Mouse (Mus musculus): ENCODE results near the gene Ndufaf7. TPM values are rescaled to one million over a fixed set of nuclear protein-coding genes. Genes with fewer than 3 reads are reported as not detected.

Gene Ndufaf7
- total and polyA plus RNA-seq, 2 experiments from 2014 or later: 31.8 to 60.7 TPM

DNA sequence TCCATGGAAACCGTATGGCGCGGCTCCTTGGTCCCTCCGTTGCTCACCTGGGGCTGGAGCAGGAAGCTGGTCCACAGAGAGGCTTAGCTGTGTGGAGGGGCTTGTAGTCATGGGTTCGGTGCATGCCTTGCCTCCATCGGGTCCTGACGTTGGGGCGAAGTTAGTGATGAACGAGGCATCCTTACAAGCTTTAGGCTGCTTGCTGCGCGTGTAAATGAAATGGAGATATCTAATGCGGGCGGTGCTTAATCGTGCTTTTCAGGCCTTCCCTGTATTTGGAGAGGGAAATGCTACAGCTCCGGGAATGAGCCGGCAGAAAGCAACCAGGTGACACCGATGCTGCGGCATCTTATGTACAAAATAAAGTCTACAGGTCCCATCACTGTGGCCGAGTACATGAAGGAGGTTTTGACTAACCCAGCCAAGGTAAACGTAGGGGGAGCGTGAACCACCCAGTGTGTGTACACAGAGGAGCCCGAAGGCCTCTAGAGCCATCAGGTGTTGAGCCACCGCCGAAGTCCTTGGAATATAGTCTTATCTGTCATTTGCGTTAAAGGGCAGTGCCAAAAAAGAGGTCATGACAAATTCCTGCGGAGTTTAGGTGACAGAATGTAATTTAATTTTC, 405 bp downstream of the Ndufaf7 start:
- TF ChIP-seq CTCF (IDR thresholded peaks at IDR 0.05; ENCODE audit: low read depth) (no peak), EP300 (IDR thresholded peaks at IDR 0.05; ENCODE audit: low read depth) (no peak)
- Histone ChIP-seq H3K36me3 (replicated peaks; ENCODE audit: control insufficient read depth, insufficient read depth, low read length) (peaks cover 36% of the 10 kb centered on the region), H3K27me3 (ENCODE audit: control insufficient read depth, insufficient read depth, low read length) (no peaks in the 10 kb centered on the region), H3K4me1 (ENCODE audit: control insufficient read depth, insufficient read depth) (peaks cover 13% of the 10 kb centered on the region), H3K4me3 (ENCODE audit: low read depth, low read length) (peak overlapping the region; percentile 92), H3K9me3 (replicated peaks; ENCODE audit: control insufficient read depth, low read length) (no peaks in the 10 kb centered on the region), H3K9ac (replicated peaks; ENCODE audit: low read depth, low read length) (peak overlapping the region; percentile 80), H3K4me2 (ENCODE audit: low read depth, low read length) (peak overlapping the region; percentile 91), H3K27ac (ENCODE audit: low read depth) (peak overlapping the region; percentile 28)
- DNase-seq (ENCODE audit: low spot score): no peak
- 6% methylated on average over 26 of the region's 26 CpGs for WGBS
- ATAC-seq (ENCODE audit: insufficient read depth, low read depth): peak; percentile 0; the same call in 1 of the 2 replicates

DNA sequence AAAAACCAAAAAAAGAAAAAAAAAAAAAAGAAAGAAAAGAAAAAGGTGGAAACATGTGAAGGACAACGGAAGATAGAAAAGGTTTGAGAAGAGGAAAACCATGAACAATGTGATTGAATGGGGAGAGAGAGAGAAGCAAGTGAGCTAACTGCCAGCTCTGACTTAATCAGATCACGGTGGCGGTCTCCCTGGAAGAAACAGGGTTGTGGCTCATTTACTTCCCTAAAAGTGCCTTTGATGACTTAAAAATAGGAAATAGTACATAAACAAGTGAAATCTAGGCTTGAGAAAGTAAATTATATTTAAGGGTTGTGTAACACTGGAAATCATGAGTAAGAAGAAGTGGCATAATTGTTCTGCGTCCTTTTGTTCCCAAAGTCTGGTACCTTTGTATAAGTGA, 2.0 kb downstream of the Ndufaf7 start:
- no peaks in the 10 kb centered on the region for H3K9me3 ChIP-seq (replicated peaks; ENCODE audit: control insufficient read depth, low read length)
- no peak overlapping the region for H3K9ac ChIP-seq (replicated peaks; ENCODE audit: low read depth, low read length)
- no peak for DNase-seq (ENCODE audit: low spot score)
- no peak overlapping the region for H3K27ac ChIP-seq (ENCODE audit: low read depth)
- no peaks in the 10 kb centered on the region for H3K27me3 ChIP-seq (ENCODE audit: control insufficient read depth, insufficient read depth, low read length)
- peaks cover 13% of the 10 kb centered on the region for H3K4me1 ChIP-seq (ENCODE audit: control insufficient read depth, insufficient read depth)
- peaks cover 34% of the 10 kb centered on the region for H3K36me3 ChIP-seq (replicated peaks; ENCODE audit: control insufficient read depth, insufficient read depth, low read length)
- WGBS: 91% methylated on average over 4 of the region's 4 CpGs
- H3K4me2 ChIP-seq (ENCODE audit: low read depth, low read length): no peak overlapping the region
- no peak for TF ChIP-seq EP300 (IDR thresholded peaks at IDR 0.05; ENCODE audit: low read depth)
- no peak for ATAC-seq (ENCODE audit: insufficient read depth, low read depth)
- H3K4me3 ChIP-seq (ENCODE audit: low read depth, low read length): no peak overlapping the region

DNA sequence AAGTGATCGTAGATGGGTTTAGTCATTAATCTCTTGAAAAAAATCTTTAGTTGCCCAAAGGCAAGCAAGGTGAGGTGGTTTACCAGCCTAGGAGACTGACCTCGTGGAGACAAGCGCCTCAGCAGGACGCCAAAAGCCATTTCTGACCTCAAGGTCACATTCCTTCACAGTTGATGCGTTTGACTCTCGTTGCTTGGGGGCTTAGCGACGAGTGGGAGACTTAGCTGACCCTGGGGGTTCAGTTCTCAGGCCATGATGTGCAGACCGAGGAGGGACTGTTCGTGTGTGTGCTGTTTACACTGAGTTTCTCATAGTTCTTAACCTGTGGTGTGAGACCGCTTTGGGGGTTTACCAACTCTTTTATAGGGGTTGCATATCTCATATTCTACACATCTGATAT, 5.6 kb downstream of the Ndufaf7 start:
- peaks cover 3% of the 10 kb centered on the region for H3K4me1 ChIP-seq (ENCODE audit: control insufficient read depth, insufficient read depth)
- no peak overlapping the region for H3K9ac ChIP-seq (replicated peaks; ENCODE audit: low read depth, low read length)
- no peak overlapping the region for H3K27ac ChIP-seq (ENCODE audit: low read depth)
- TF ChIP-seq CTCF (IDR thresholded peaks at IDR 0.05; ENCODE audit: low read depth): no peak
- no peak for TF ChIP-seq EP300 (IDR thresholded peaks at IDR 0.05; ENCODE audit: low read depth)
- 57% methylated on average over 11 of the region's 11 CpGs for WGBS
- no peaks in the 10 kb centered on the region for H3K27me3 ChIP-seq (ENCODE audit: control insufficient read depth, insufficient read depth, low read length)
- ATAC-seq (ENCODE audit: insufficient read depth, low read depth): no peak
- no peaks in the 10 kb centered on the region for H3K9me3 ChIP-seq (replicated peaks; ENCODE audit: control insufficient read depth, low read length)
- no peak overlapping the region for H3K4me3 ChIP-seq (ENCODE audit: low read depth, low read length)
- no peak overlapping the region for H3K4me2 ChIP-seq (ENCODE audit: low read depth, low read length)
- H3K36me3 ChIP-seq (replicated peaks; ENCODE audit: control insufficient read depth, insufficient read depth, low read length): peaks cover 39% of the 10 kb centered on the region
- DNase-seq (ENCODE audit: low spot score): no peak

DNA sequence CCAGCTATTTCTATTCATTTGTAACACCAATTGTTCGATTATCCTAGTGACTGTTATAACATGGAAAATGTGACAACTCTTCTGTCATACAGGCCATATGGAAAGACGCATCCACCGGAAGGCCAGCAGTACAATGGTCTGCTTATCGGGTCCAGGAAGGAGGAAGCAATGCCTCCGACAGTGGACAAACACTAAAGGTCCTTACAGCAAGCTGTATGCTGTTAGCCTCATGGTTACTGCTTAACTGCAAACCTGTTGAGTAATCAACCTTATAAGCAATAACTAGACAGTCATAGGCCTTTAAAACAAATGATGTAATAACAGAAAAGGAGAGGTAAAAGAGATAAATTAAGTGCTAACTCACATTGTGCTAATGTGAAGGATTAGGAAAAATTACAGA, 14.3 kb downstream of the Ndufaf7 start:
- DNase-seq (ENCODE audit: low spot score) (no peak), ATAC-seq (ENCODE audit: insufficient read depth, low read depth) (no peak)
- Histone ChIP-seq H3K4me3 (ENCODE audit: low read depth, low read length) (no peak overlapping the region), H3K27ac (ENCODE audit: low read depth) (no peak overlapping the region), H3K9ac (replicated peaks; ENCODE audit: low read depth, low read length) (no peak overlapping the region), H3K9me3 (replicated peaks; ENCODE audit: control insufficient read depth, low read length) (no peaks in the 10 kb centered on the region), H3K4me1 (ENCODE audit: control insufficient read depth, insufficient read depth) (no peaks in the 10 kb centered on the region), H3K27me3 (ENCODE audit: control insufficient read depth, insufficient read depth, low read length) (no peaks in the 10 kb centered on the region), H3K36me3 (replicated peaks; ENCODE audit: control insufficient read depth, insufficient read depth, low read length) (peaks cover 89% of the 10 kb centered on the region), H3K4me2 (ENCODE audit: low read depth, low read length) (no peak overlapping the region)
- TF ChIP-seq EP300 (IDR thresholded peaks at IDR 0.05; ENCODE audit: low read depth): no peak
- no peak for TF ChIP-seq CTCF (IDR thresholded peaks at IDR 0.05; ENCODE audit: low read depth)
- 69% methylated on average over 5 of the region's 5 CpGs for WGBS

DNA sequence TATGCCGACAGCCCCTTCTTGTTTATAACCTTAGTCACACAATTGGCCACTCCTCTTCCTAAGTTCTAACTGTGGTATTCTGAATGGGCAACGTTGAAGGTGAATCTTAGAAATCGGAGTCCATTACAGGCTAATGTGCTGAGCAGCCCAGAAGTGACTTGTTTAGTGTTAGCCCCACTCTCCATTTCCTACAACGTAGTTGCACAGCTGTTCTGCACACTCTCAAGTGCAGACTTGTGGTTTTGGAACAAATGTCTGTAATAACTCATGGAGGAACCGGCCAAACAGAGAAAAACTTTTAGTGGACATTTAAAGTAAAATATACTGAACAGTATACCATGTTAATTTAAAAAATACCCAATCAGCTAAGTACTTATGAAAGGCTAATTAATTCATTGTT, 15.1 kb downstream of the Ndufaf7 start:
- no peaks in the 10 kb centered on the region for H3K9me3 ChIP-seq (replicated peaks; ENCODE audit: control insufficient read depth, low read length)
- no peak for ATAC-seq (ENCODE audit: insufficient read depth, low read depth)
- WGBS: 87% methylated on average over 5 of the region's 5 CpGs
- H3K27me3 ChIP-seq (ENCODE audit: control insufficient read depth, insufficient read depth, low read length): no peaks in the 10 kb centered on the region
- no peak overlapping the region for H3K4me2 ChIP-seq (ENCODE audit: low read depth, low read length)
- H3K36me3 ChIP-seq (replicated peaks; ENCODE audit: control insufficient read depth, insufficient read depth, low read length): peaks cover 88% of the 10 kb centered on the region
- no peak overlapping the region for H3K9ac ChIP-seq (replicated peaks; ENCODE audit: low read depth, low read length)
- no peak overlapping the region for H3K27ac ChIP-seq (ENCODE audit: low read depth)
- H3K4me3 ChIP-seq (ENCODE audit: low read depth, low read length): no peak overlapping the region
- TF ChIP-seq CTCF (IDR thresholded peaks at IDR 0.05; ENCODE audit: low read depth) (no peak), EP300 (IDR thresholded peaks at IDR 0.05; ENCODE audit: low read depth) (no peak)
- no peak for DNase-seq (ENCODE audit: low spot score)
- H3K4me1 ChIP-seq (ENCODE audit: control insufficient read depth, insufficient read depth): no peaks in the 10 kb centered on the region

DNA sequence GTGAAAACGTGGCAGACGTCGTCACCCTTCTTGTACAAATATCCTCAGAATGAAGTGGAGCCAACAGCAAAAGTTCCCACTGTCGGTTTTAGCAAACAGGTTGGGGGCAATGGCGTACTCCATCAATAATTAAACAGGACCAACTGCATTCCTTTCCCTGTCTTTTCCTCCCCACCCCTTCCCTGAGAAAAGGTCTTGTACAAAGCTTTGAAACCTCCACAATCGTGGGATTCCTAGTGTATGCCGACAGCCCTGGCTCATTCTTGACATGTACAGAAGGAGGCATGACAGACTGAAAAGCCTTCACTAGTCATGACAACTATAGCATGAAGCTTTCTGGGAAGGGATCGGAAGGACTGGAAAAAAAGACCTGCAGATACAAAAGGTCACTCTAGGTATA, 16.3 kb downstream of the Ndufaf7 start:
- Histone ChIP-seq H3K36me3 (replicated peaks; ENCODE audit: control insufficient read depth, insufficient read depth, low read length) (peaks cover 88% of the 10 kb centered on the region), H3K9me3 (replicated peaks; ENCODE audit: control insufficient read depth, low read length) (no peaks in the 10 kb centered on the region), H3K4me3 (ENCODE audit: low read depth, low read length) (no peak overlapping the region), H3K9ac (replicated peaks; ENCODE audit: low read depth, low read length) (no peak overlapping the region), H3K4me1 (ENCODE audit: control insufficient read depth, insufficient read depth) (no peaks in the 10 kb centered on the region), H3K27me3 (ENCODE audit: control insufficient read depth, insufficient read depth, low read length) (no peaks in the 10 kb centered on the region), H3K4me2 (ENCODE audit: low read depth, low read length) (no peak overlapping the region), H3K27ac (ENCODE audit: low read depth) (no peak overlapping the region)
- DNase-seq (ENCODE audit: low spot score): no peak
- TF ChIP-seq CTCF (IDR thresholded peaks at IDR 0.05; ENCODE audit: low read depth) (no peak), EP300 (IDR thresholded peaks at IDR 0.05; ENCODE audit: low read depth) (no peak)
- 84% methylated on average over 8 of the region's 8 CpGs for WGBS
- ATAC-seq (ENCODE audit: insufficient read depth, low read depth): no peak

All from heart, postnatal 0 days (tissue).